In the genomic region with DNA sequence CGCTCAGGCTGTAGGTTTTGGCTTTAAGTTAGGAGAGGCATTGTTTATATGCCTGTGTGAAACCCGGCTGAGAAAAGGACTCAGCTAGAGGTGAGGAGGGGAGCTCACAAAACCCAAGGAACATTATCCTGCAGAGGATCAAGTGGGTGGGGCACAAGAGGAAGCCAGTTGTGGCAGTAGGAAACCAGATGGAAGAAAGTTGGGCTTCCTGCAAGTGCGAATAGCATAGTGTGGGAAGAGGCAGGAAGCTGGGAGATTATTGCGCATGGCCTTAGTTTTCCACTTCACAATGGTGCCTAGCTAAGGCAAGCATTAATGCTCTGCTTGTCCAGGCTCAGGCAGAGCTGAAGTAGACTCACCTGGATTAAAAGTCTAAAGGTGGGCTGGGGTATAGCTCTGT, we compare ENCODE assay signal across 14 mouse cellular contexts. TPM values are rescaled to one million over a fixed set of nuclear protein-coding genes. Genes with fewer than 3 reads are reported as not detected.
DNase-seq lines count a peak whose midpoint lies in the region; ATAC-seq and TF ChIP-seq lines count a peak whose summit lies in the region.
"Had no signal": no experiment of that assay in that cellular context is flagged by ENCODE, and none has a peak within 500 bp of the region (broad histone marks: within the 10 kb centered on the region; RNA-seq: fewer than 3 reads in every experiment).

No protein-coding gene starts in this region.

- no peak for ATAC-seq in heart, embryonic 12.5 days (ENCODE audit: insufficient number of reproducible peaks, low FRiP score)
- no peak for ATAC-seq in kidney, embryonic 15.5 days (replicated peaks; ENCODE audit: low FRiP score)
- ATAC-seq in lung, postnatal 0 days, result peak; percentile 21; the same call in 1 of the 2 replicates
- ATAC-seq: forebrain, embryonic 15.5 days had no signal

- 41% methylated on average over 4 of the region's 4 CpGs for WGBS in heart, embryonic 12.5 days
- 51% methylated on average over 4 of the region's 4 CpGs for WGBS in kidney, embryonic 15.5 days
- 47% methylated on average over 4 of the region's 4 CpGs for WGBS in lung, postnatal 0 days

- peaks cover 5% of the 10 kb centered on the region; the same call in 1 of the 2 replicates for H3K9me3 ChIP-seq in heart, embryonic 12.5 days (replicated peaks)
- H3K9me3 ChIP-seq in kidney, embryonic 15.5 days (replicated peaks), result peaks cover 3% of the 10 kb centered on the region; the same call in 1 of the 2 replicates
- H3K9me3 ChIP-seq in lung, postnatal 0 days (ENCODE audit: low read length), result no peaks in the 10 kb centered on the region
- H3K9me3 ChIP-seq: forebrain, embryonic 15.5 days; limb, embryonic 12.5 days; liver, embryonic 15.5 days had no signal

- intact Hi-C loops in heart, postnatal 14 days (cut with DNase I), result no loop called here

- H3K9ac ChIP-seq in heart, embryonic 12.5 days, result no peak overlapping the region
- H3K9ac ChIP-seq in kidney, embryonic 15.5 days, result no peak overlapping the region
- no peak overlapping the region for H3K9ac ChIP-seq in lung, postnatal 0 days (replicated peaks; ENCODE audit: low read depth)
- H3K9ac ChIP-seq: forebrain, embryonic 15.5 days; limb, embryonic 12.5 days; liver, embryonic 15.5 days had no signal

- no peak for TF ChIP-seq CTCF in lung, postnatal 0 days (IDR thresholded peaks at IDR 0.05)

- no peak for DNase-seq in heart, postnatal 14 days
- DNase-seq in kidney, postnatal 14 days, result no peak
- peak; percentile 26 for DNase-seq in lung, postnatal 0 days (ENCODE audit: low spot score)
- no peak for DNase-seq in lung, postnatal 14 days
- DNase-seq in left cerebral cortex, adult 18-20 months (ENCODE audit: low spot score in 2 of 2), result no peak
- DNase-seq: adrenal gland, postnatal 25 days; cerebellum, adult 2 months; kidney, postnatal 10 days; thymus, adult 2 months had no signal

- no peak overlapping the region for H3K4me3 ChIP-seq in heart, embryonic 12.5 days
- H3K4me3 ChIP-seq in kidney, embryonic 15.5 days (replicated peaks), result no peak overlapping the region
- no peak overlapping the region for H3K4me3 ChIP-seq in lung, postnatal 0 days (ENCODE audit: low read depth, low read length)
- H3K4me3 ChIP-seq: forebrain, embryonic 15.5 days; limb, embryonic 12.5 days; liver, embryonic 15.5 days had no signal

- peak overlapping the region; percentile 38; the same call in 1 of the 2 replicates for H3K27ac ChIP-seq in heart, embryonic 12.5 days (ENCODE audit: poor library complexity, severe bottlenecking)
- H3K27ac ChIP-seq in kidney, embryonic 15.5 days, result peak overlapping the region; percentile 54; the same call in 1 of the 2 replicates
- H3K27ac ChIP-seq in lung, postnatal 0 days (ENCODE audit: low read length), result 0 out of 2 replicates have a peak overlapping the region, but pooled peaks have one; percentile 26
- H3K27ac ChIP-seq: forebrain, embryonic 15.5 days; limb, embryonic 12.5 days; liver, embryonic 15.5 days had no signal

- H3K36me3 ChIP-seq in heart, embryonic 12.5 days, result peaks cover 23% of the 10 kb centered on the region
- peaks cover 11% of the 10 kb centered on the region; the same call in 1 of the 2 replicates for H3K36me3 ChIP-seq in kidney, embryonic 15.5 days
- no peaks in the 10 kb centered on the region for H3K36me3 ChIP-seq in lung, postnatal 0 days (ENCODE audit: insufficient read depth, low read length)
- H3K36me3 ChIP-seq: forebrain, embryonic 15.5 days; liver, embryonic 15.5 days had no signal

- TF ChIP-seq EP300 in lung, postnatal 0 days (IDR thresholded peaks at IDR 0.05), result peak; percentile 40; the same call in 1 of the 2 replicates

- no peaks in the 10 kb centered on the region for H3K27me3 ChIP-seq in heart, embryonic 12.5 days (replicated peaks)
- no peaks in the 10 kb centered on the region for H3K27me3 ChIP-seq in kidney, embryonic 15.5 days
- no peaks in the 10 kb centered on the region for H3K27me3 ChIP-seq in lung, postnatal 0 days (replicated peaks; ENCODE audit: insufficient read depth, low read length)
- H3K27me3 ChIP-seq: forebrain, embryonic 15.5 days; limb, embryonic 12.5 days; liver, embryonic 15.5 days had no signal

- H3K4me1 ChIP-seq in heart, embryonic 12.5 days (replicated peaks), result peaks cover 38% of the 10 kb centered on the region
- peaks cover 22% of the 10 kb centered on the region for H3K4me1 ChIP-seq in kidney, embryonic 15.5 days
- peaks cover 12% of the 10 kb centered on the region; the same call in 1 of the 2 replicates for H3K4me1 ChIP-seq in lung, postnatal 0 days (ENCODE audit: insufficient read depth, low read depth, low read length)

- no peak overlapping the region for H3K4me2 ChIP-seq in heart, embryonic 12.5 days
- no peak overlapping the region for H3K4me2 ChIP-seq in kidney, embryonic 15.5 days
- no peak overlapping the region for H3K4me2 ChIP-seq in lung, postnatal 0 days (replicated peaks; ENCODE audit: low read depth, low read length)
- H3K4me2 ChIP-seq: forebrain, embryonic 15.5 days; limb, embryonic 12.5 days; liver, embryonic 15.5 days had no signal

RNA-seq across cellular contexts. Expression of a gene that starts 15.2 kb away (rescaled TPM):
- polyA plus RNA-seq in heart, embryonic 12.5 days (2016; fragmentation: Nextera tagmentation; extraction: Ambion mirVana), result 11.5 and 11.7 TPM in 2 replicates
- total RNA-seq in heart, postnatal 14 days (2021), result 10 to 100 TPM; 22.7 to 24.3 TPM
- 6.1 and 6.3 TPM in 2 replicates for polyA plus RNA-seq in kidney, embryonic 15.5 days (2015; fragmentation: Nextera tagmentation; extraction: Ambion mirVana)
- polyA plus RNA-seq in lung, postnatal 0 days (2015; fragmentation: Nextera tagmentation; extraction: Ambion mirVana), result 4.3 and 4.6 TPM in 2 replicates
- total RNA-seq in left cerebral cortex, adult 18-20 months (2021), result 10 to 100 TPM; 14.6 to 15.2 TPM

RNA-seq across cellular contexts. Expression of a gene that starts 30.3 kb away (rescaled TPM):
- 31.3 and 35.5 TPM in 2 replicates for polyA plus RNA-seq in heart, embryonic 12.5 days (2016; fragmentation: Nextera tagmentation; extraction: Ambion mirVana)
- 10 to 100 TPM; 42.8 to 52.4 TPM for total RNA-seq in heart, postnatal 14 days (2021)
- polyA plus RNA-seq in kidney, embryonic 15.5 days (2015; fragmentation: Nextera tagmentation; extraction: Ambion mirVana), result 32.4 and 32.6 TPM in 2 replicates
- 14.9 and 19.3 TPM in 2 replicates for polyA plus RNA-seq in lung, postnatal 0 days (2015; fragmentation: Nextera tagmentation; extraction: Ambion mirVana)
- 10 to 100 TPM; 76.8 to 77.9 TPM for total RNA-seq in left cerebral cortex, adult 18-20 months (2021)
